Mouse (Mus musculus): ENCODE results near the gene Nfatc2ip.

Gene Nfatc2ip

DNA sequence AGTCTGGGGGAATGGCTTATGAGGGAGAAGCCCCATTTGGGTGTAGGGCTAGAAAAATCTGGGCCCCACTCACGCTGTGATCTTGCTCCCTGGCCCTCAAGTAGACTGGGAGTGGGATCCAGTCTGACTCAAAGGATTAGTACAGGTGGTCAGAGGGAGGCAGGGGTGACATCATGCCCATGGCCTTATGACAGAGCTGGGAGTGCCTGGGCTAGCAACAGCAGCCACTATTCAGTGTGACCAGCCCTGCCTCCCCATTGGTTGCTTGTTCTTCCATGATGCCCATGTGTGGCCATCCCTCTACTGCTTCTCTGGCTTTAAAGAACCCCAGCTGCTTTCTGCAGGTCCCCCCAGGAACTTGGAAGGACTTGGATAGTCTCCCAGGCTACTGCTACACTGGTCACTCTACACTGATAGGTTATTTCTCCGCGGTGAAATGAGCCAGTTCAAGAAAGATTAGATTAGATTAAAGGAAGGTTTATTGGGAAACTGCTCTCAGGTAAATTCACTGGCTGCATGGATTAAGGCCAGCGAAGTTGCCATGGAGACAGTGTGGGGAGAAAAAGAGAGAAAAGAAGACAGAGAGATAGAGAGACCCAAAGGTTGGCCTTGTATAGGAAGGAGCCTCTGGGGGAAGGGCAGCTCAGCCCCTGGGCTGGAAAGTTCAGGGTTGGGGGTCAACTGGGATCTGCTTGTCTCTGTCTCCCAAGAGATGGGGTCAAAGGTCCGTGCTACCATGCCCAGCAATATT is 40.5 kb downstream of the Nfatc2ip start:
- DNase-seq (ENCODE audit: low spot score in 2 of 2): no peak

GRCm38 (mm10) chr7:126354738-126355614 is 41.6 kb downstream of the Nfatc2ip start:
- DNase-seq (ENCODE audit: low spot score in 2 of 2): no peak

- no peak for DNase-seq (ENCODE audit: low spot score in 2 of 2)
Measured at GRCm38 (mm10) chr7:126353994-126354365, 42.6 kb downstream of the Nfatc2ip start.

DNA sequence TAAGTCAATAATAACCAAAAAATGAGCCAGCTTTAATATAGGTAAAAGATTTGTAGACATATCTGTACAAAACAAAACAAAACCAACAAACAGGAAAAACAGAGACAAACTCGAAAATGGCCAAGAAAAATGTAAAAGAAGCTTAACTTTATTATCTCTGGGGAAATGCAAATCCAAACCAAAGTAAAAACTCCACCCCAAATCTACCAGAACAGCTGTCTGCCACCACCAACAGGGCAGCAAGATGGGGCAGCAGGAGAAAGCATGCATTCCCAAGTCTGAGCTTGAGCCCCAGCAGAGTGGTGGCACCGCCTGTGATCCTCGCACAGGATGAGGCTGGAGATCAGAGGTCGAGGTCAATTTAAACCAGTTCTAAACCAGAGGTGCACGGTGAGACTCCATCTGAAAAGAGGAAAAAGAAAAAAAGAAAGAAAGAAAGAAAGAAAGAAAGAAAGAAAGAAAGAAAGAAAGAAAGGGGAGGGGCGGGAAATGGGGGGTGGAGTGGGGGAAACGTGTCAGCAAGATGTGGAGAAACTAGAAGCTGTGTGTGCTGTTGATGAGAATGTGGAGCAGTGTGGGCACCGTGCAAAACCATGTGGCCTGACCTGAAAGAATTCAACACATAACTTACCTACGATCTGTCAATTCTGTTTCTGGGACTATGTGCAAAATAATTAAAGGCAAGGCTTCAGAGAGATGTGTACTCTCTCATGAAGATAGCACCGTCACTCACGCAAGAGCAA is 43.1 kb downstream of the Nfatc2ip start:
- DNase-seq (ENCODE audit: low spot score in 2 of 2): no peak

DNA sequence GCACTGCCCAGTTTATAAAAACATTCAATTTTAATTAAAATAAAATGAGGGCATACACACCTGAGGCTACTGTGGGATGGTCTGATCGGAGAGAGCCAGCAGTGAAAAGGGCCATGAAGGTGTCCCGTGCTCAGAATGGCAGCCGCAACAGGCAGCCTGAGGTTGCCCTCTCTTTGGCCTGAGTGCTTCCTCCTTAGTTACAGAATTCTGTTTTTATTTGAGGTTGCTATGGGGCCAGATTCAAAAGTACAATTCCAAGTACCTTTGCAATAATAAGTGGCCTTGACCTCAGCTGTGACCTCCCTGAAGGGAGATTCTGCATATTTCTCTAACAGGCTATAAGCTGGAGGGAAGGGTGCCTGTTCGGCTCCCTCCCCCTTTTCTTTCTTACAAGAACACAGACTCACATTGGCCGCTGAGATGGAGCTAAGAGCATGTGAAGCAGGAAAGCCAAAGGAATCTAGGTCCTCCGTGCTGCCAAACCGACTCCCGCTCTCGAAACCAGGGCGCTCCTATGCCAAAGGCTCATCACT is 45.1 kb downstream of the Nfatc2ip start:
- no peak for DNase-seq (ENCODE audit: low spot score in 2 of 2)

- no peak for DNase-seq (ENCODE audit: low spot score in 2 of 2)
Measured at GRCm38 (mm10) chr7:126350748-126351418, 45.7 kb downstream of the Nfatc2ip start.

GRCm38 (mm10) chr7:126348293-126348692 is 48.2 kb downstream of the Nfatc2ip start:
- DNase-seq (ENCODE audit: low spot score in 2 of 2): no peak

DNA sequence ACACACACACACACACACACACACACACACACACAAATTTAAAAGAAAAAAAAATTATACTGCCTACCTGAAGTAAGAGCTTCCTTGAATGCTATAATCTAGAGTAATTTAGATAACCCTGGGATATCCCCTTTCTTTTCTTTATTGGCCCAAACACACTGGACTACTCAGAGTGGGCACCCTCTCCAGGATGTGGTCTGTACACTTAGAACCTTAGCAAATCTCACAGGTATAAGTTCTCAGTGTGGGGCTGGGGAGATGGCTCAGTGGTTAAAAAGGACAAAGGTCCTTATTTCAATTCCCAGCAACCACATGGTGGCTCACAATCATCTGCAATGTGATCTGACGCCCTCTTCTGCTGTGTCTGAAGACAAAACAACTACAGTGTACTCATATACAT is 49.4 kb downstream of the Nfatc2ip start:
- no peak for DNase-seq (ENCODE audit: low spot score in 2 of 2)

- DNase-seq (ENCODE audit: low spot score in 2 of 2): no peak
Measured at GRCm38 (mm10) chr7:126345969-126346368, 50.6 kb downstream of the Nfatc2ip start.

DNA sequence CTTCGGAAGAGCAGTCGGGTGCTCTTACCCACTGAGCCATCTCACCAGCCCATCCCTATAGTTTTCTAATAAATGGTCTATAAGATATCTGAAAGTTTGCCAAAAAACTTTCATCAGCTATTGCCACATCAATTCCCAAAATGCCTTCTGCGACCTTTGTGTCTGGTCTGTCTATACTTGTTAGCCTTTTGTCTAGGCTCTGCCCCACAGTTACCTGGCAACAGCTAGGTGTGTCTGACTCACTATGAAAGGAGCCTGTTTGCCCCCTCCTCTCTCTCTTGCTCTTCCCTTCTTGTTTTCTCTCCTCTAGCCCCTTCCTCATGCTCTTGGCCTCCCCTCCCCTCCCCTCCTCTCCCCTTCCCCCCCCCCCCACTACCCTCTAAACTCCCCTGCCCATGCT is 51.0 kb downstream of the Nfatc2ip start:
- DNase-seq (ENCODE audit: low spot score in 2 of 2): no peak

GRCm38 (mm10) chr7:126340896-126341295 is 55.6 kb downstream of the Nfatc2ip start:
- no peak for DNase-seq (ENCODE audit: low spot score in 2 of 2)

GRCm38 (mm10) chr7:126340206-126340618 is 56.3 kb downstream of the Nfatc2ip start:
- no peak for DNase-seq (ENCODE audit: low spot score in 2 of 2)

DNA sequence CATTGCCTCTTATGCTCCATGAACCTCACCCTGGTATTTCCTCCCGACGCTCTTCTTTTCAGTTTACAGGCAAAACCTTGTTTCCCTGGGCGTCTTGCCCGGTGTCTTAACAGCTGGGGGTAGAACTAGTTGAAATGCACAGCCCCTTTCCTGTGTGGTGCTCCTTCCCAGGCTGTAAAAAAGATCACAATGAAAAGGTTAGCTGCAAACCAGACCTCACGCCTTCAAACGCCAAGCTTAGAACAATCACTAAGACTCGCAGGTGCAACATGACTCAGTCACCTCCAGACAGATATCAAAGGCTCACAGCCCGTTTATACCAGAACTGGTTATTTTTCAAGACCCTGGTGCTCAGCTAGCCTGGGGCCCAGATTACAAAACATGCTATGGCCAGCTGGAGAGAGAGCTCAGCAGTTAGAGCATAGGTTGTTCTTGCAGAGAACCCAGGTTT is 57.0 kb downstream of the Nfatc2ip start:
- no peak for DNase-seq (ENCODE audit: low spot score in 2 of 2)

GRCm38 (mm10) chr7:126338906-126339305 is 57.6 kb downstream of the Nfatc2ip start:
- no peak for DNase-seq (ENCODE audit: low spot score in 2 of 2)

GRCm38 (mm10) chr7:126335556-126335955 is 61.0 kb downstream of the Nfatc2ip start:
- no peak for DNase-seq (ENCODE audit: low spot score in 2 of 2)

Data from right cerebral cortex, postnatal 36 days (tissue).